Mouse (Mus musculus): ENCODE data around the gene Fkbp8.

Gene Fkbp8

GRCm38 (mm10) chr8:70527512-70528181, at the start of gene Fkbp8, which contains the start of gene Kxd1:
TSS of gene Fkbp8 (plus strand) at chr8:70527724.
TSS of gene Kxd1 (minus strand) at chr8:70527956.
- DNase-seq: peak; percentile 99

DNA sequence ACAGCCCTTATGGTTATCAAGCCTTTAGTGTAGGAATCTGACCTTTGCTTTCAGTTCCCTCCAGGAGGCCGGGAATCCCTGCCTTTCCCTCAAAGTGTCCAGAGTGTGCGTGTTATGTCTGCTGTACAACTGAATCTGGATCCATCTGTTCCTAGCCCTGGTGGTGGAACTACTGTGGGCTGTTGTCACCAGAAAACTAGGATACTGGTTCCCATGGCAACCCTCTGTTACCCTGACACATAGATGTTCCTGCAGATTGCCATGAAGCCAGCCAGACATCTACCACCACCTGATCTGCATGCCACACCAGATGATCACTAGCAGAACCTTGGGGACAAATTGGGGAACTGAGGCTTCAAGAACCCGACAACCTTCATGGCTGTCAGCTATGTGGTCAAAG, 45.6 kb upstream of the Fkbp8 start:
- DNase-seq: no peak

DNA sequence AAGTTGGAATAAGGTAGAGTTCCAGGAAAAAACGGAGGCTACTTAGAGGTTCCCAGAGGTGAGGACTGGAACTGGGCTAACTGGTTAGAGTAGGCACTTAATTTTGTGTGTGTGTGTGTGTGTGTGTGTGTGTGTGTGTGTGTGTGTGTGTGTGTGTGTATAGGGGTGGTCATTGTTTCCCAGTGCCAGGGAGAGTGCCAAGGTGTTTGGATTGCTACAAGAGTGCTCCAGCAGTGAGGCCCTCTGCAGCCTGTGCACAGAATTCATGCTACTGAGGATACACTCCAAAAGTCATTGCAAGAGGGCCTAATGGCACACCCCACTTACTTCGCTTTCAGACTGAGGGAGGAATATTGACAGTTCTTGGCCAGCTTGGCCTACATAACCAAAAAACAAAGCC, 44.6 kb upstream of the Fkbp8 start:
- no peak for DNase-seq

GRCm38 (mm10) chr8:70486191-70486681, 41.3 kb upstream of the Fkbp8 start:
- DNase-seq: no peak

DNA sequence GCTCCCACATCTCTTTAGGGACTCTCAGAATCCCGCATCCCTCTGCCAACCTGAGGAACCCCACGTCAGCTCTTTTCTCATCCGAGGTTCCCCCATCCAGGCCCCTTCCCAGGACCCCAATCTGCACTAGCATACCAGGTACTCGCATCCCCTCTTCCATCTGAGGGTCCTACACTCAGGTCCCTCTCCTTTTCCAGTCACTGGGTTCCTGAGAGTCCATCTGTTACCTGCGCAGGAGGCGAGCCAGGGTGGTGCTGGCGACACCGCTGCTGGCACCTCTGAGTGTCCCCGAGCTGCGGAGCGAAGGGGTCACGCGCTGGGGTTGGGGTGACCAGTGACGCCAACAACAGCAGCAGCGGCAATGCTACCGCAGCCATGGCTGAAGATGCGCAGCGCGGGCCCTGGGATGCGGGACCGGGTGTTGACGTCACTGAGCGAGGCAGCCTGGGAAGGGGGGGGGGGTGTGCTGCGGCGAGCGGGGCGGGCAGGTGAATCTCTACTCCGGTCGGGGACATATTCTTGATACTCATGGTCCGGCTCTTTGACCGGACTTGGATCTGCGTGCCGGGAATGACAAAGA, 40.5 kb upstream of the Fkbp8 start, which contains the start of gene Tmem59l:
Tmem59l (minus strand) TSS at position 418 of the 580 bp plus-strand sequence.
- no peak for DNase-seq

DNA sequence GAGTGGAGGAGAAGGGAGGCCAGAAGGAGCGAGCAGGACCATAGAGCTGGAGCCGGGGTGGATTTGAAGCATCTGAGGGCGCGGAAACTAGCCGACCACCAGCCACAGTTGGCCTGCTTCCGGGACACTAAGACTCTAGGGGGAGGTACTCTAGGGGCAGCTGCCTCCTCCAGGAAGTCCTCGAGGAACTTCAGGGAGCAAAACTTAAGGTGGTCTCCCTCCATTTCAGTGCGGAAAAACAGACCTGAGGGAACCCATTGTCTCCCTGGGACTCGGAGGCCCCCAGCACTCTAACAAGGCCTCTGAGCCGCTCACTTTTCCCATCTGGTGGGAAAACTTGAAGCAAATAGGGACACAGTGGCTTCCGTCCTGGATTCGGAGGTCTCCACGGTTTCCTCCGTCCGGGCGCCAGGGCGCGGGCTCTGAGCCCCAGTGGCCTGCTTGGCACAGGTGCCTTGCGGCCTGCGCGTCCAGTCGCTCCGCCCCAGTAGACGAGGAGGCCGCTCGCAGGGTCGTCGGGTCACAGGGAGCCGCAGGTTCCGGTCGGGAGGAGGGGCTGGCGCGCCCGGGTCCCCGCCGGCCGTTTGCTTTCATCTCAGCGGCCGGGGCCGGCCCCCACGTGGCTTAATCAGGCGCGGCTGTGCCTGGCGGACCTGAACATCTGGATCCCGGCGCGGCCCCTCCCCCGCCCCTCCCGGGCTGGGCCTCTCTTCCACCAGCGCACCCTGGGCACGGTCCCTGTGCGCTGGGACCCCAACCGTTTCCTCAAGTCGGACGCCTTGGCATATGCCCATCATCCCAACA, 39.3 kb upstream of the Fkbp8 start:
- DNase-seq: peak; percentile 35 to 76

DNA sequence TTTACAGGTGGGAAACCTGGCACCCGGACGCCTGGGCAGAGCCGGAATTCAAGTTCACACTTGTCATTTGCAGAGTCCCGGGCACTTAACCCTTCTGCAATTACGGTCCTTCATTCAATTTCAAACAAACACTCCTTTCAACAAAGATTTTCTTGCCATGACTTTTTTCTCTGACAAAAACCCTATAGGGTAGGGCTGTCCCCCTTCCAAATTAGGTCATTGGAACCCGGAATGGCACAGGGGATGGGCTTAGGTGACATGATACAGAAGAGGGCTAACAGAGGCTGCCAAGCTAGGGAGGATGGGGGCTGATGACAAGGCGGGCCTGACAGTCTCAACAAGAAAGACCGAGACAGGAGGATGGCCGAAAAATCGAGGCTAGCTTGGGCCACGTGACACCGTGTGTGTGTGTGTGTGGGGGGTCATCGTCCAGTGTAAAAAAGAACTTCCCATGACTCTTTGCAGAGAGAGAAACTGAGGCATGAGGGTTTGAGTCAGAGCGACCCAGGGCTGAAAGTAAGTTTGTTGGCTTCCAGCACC, 38.5 kb upstream of the Fkbp8 start:
- DNase-seq: no peak

- DNase-seq: peak; percentile 13 to 62
Measured at GRCm38 (mm10) chr8:70489576-70489975, 37.9 kb upstream of the Fkbp8 start.

GRCm38 (mm10) chr8:70490061-70490879, 37.3 kb upstream of the Fkbp8 start:
- DNase-seq: no peak

DNA sequence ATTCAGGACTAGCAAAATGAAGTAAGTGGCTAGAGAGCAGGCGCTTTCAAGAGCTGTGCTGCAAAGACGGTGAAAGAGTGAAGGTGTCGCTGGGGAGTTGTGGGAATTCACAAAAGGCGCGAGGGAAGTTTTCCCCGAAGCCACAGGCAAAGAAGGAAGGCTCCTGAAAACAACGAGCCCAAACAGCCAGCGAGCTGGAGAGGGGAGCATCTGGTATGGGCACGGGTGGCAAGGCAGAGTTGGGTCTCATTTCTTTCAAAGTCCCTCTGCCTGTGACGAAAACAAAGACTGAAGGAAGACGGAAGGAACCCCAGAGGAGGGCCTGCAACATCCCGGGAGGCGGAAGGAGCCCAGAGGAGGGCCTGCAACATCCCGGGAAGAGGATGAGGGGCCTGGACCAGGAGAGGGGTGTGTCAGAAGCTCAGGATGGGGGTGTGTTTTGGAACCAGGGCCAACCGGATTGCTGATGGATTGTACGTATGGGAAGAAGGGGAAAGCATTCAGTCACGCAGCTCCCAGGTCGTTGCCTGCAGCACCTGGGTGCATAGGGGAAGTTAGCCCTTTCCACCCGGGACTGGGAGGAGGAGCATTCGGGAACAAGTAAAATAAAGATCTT, 36.5 kb upstream of the Fkbp8 start:
- DNase-seq: no peak

GRCm38 (mm10) chr8:70492664-70493640, 34.6 kb upstream of the Fkbp8 start, which contains the start of gene Crlf1:
TSS of gene Crlf1 (plus strand) at chr8:70493158.
- DNase-seq: no peak

DNA sequence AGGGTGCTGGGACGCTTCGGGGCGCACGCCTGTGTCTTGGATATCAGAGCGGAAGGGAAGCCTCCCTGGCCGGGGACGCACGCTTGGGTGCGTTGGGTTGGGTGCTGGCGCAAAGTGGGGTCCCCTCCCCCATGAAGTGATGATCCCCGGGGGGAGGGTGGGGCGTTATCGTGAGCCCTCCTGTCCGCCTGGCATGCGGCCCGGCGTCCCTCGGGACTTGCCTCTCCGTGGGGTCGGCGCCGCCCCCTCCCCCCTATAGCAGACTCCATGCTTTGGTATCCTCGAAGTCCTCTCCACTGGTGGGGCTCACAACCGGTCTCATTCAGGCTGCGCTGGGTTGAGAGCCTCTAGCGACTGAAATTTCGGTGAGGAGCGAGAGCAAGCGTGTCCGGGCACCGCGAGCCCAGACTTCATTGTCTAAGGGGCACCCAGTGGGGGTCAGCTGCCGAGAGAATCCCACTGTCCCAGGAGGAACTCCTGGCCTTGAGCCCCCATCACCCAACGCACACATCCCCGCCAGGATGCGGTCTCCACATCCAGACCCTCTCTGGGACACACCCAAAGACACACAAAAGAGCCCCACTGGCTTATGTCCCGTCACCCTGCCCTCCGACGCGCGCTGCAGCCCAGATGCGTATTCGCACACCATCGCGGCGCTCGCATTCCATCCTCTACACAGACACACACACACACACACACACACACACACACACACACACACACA, 33.7 kb upstream of the Fkbp8 start:
- peak in 1 of 2 experiments; percentile 39 for DNase-seq

DNA sequence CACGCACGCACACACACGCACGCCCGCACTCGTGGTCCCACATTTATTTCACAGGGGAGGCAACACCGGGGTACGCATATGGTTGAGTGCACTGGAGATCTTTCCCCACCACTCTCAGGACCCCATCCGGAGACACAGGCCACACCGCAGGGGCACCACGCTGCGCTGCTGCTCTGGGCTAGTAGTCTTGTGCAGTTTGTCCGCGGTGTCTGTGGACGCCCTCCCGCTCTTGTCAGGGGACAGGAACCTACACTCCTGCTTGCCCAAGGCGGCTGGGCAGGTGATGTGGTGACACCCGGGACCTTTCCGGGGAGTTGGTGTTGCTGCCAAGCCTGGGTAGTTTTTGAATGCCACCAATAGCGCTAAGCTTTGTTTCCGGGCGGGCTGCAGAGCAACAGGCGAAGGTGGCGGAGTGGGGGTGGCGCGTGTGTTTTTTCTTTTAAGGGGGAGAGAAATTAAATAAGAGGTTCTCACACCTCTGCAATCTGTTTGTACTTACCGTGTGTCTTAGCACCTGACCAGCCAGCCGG, 33.0 kb upstream of the Fkbp8 start:
- no peak for DNase-seq

DNA sequence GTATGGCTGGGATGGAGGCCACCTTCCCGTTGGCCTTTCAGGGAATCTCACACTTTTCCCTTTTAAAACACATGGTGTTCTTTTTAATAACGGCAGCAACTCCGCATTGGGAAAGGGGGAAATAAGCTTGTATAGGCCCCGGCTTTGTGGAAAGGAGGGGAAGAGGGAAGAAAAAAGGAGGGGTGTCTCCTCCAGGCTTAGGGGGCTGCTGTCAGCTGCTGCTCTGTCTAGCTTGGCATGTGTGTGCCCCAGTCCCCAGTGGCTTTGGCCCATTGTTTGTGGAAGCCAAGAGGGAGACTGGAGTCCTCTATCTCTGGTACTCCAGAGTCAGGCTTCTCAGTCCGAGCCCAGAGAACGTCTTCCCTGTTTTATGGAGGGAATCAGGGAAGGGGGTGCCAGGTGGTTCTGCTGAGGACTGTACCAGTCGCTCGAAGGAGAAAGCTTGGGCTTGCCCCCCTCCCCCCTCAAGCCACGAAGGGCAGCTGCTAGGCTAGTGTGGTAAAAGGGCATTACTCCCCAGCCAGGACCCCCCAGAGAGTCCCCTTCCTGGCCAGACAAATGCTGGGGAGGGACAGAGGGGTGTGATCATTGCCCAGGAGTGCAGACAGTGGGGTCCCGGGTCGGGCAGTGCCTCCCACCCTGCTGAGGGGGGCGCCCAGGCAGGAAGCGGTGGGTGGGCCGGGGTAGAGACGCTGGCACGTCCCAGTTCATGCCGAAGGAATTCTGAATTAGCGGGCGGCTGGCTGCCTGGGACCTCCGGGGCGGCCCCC, 32.3 kb upstream of the Fkbp8 start:
- no peak for DNase-seq

GRCm38 (mm10) chr8:70495771-70496062, 31.8 kb upstream of the Fkbp8 start:
- no peak for DNase-seq

DNA sequence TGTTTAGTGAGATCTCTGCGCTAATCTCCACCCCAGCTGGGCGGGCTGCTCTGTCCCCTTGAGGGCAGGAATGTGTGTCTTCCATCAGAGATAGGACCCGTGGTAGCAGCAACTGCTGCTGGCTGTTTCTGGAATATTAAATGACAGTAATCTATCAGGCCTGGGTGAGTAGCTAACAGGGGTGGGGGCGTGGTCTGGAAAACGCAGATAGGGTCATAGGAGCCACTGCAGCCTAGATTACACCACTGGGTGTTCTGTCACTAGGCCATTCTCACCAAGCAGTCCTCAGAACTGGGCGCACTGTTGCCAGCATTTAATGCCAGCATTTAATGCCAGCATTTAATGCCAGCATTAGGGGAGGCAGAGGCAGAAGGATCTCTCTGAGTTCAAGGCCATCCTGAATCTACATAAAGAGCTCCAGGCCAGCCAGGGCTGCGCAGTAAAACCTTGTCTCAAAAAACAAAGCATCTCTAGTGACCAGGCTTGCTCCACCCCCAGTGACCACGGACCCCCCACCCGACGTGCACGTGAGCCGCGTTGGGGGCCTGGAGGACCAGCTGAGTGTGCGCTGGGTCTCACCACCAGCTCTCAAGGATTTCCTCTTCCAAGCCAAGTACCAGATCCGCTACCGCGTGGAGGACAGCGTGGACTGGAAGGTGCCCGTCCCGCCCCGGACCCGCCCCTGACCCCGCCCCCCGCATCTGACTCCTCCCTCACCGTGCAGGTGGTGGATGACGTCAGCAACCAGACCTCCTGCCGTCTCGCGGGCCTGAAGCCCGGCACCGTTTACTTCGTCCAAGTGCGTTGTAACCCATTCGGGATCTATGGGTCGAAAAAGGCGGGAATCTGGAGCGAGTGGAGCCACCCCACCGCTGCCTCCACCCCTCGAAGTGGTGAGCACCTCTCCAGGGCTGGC, 26.9 kb upstream of the Fkbp8 start:
- DNase-seq: peak; percentile 41 to 63

GRCm38 (mm10) chr8:70501820-70502529, 25.5 kb upstream of the Fkbp8 start:
- peak in 1 of 2 experiments; percentile 46 for DNase-seq
